Mouse (Mus musculus): ENCODE data around the gene Srrd.
"Not testable (repeated sequence)": the region's sequence is repeated elsewhere in the genome, so short reads cannot be mapped to it uniquely, and the experiment has no call there.

Gene Srrd

GRCm38 (mm10) chr5:112356322-112356721, 13.5 kb upstream of the Srrd start:
- DNase-seq (ENCODE audit: low spot score) = no peak

DNA sequence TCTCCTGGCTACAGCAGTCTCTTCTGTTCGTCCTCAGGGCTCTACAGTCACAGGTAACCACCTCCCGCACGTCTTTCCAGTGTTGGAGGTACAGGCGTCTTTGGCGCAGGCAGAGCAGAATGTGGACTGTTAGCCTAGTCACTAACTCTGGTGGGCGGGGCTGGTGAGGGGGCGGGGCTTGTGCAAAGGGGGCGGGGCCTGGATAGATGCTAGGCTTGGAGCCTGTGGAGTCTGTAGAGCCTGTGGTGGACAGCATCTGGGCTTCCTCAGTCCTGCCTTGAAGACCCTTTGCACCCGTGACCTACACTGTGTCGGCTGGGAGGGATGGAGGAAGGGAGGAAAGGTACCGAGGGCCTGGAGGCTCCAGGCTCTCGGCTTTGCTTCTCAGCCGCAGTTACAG, 13.1 kb upstream of the Srrd start, which contains the start of gene Gm6583:
TSS of gene Gm6583 (minus strand) at position 124 of the 400 bp plus-strand sequence.
- no peak for DNase-seq (ENCODE audit: low spot score)

GRCm38 (mm10) chr5:112355493-112355892, 12.7 kb upstream of the Srrd start:
- no peak for DNase-seq (ENCODE audit: low spot score)

- DNase-seq (ENCODE audit: low spot score) = no peak
Measured at GRCm38 (mm10) chr5:112349169-112349568, 6.3 kb upstream of the Srrd start.

DNA sequence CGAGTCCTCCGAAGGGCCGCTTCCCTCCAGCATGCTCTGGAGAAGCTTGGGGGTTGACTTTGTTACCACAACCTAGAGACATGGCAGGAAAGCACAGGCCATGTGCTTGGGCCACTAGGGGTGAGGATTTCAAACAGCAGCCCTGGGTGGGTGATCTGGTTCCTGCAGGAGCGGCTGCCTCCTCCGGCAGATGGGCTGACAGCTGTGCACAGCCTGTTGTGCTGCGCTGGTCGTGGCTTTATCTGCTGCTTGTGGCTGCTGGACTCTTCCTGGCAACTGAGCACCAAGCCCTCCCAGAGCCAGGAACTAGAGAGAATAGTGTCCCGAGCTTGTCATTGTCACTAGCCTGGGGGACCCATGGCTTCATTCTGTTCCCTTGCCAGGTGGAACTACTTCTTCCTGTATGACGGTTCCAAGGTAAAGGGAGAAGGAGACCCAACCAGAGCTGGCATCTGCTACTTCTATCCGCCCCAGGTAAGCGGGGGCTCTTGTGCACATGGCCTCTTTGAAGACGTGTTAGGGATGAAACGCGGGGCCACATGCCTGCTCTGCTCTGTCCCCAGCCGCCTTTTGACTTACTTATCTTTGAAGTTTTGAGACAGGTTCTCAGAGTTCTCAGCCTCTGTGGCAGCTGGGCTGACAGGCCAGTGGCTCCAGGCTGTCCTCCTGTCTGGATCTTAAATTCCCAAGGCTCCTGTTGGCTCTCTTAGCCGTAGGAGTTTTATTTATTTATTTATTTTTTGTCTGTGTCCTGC, 3.5 kb upstream of the Srrd start:
- no peak for DNase-seq (ENCODE audit: low spot score)

DNA sequence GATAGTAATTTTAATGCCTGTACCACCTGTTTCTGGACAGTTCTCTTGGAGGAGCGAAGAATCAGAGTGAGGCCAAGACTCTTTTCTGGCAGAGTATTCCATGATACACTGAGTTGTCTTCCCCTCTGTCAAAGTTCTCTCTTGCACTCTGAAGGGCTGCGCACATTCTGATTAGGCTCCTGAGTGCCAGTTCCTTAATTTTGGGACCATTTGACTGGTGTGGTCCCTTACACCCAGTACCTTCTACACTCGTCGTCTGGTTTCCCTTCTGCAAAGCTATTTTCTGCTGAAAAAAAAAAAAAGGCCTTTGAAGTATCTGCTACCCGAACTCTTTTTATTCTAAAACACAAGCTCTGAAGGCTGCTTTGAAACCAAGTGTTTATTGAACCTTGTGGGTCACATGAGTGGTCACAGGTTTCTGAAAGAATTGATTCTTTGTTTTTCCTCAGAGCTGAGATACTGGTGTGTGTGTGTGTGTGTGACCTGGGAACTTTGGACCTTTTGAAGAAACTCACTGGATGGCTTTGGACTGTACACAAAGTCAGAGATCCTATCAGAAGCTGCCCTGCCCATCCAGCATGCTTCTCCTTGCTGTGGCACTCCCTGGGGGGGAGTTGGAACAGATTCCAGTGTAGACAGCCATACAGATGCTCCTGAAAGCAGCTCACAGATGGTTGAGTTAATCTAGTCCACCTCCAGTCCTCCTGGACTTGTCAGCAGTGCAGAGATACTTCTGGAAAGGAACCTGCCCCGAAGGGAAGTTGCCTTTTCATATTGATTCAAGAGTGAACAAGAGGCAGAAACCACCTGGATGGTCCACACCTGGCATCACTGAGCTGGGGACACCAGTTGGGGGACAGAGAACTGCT, 1.5 kb upstream of the Srrd start:
- DNase-seq (ENCODE audit: low spot score) = no peak

DNA sequence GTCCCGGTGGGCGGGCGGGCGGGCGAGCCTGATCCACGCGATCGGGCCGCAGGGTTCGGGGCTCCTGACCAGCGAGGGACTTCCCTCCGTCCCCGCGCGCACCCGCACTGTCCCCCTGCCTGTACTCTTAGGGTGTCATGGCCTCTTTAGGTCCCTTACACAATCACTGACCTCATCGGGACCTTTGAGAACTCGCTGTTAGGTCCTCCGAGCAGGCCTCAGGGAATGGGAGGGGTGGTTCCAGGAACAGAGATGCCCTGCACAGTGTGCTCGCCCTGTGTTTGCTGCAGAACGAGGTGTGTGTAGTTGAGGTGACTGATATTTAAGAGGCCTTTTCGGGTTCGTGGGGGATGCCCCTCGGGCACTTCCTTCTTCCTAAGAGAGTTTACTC, 360 bp upstream of the Srrd start:
- no peak for DNase-seq (ENCODE audit: low spot score)

DNA sequence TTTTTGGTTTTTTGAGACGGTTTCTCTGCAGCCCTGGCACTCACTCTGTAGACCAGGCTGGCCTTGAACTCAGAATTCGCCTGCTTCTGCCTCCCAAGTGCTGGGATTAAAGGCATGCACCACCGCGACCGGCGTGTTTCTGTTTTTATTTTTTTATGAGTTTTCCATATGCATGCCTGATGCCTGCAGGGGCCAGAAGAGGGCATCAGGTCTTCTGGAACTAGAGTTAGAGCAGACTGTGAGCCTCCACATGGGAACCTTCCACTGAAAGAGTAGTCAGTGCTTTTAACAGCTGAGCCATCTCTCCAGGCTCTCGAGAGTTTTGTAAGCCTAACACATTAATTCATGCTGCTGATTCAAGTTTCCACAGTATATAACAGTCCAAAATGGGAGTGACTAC, 3.6 kb downstream of the Srrd start:
- no peak for DNase-seq (ENCODE audit: low spot score)

DNA sequence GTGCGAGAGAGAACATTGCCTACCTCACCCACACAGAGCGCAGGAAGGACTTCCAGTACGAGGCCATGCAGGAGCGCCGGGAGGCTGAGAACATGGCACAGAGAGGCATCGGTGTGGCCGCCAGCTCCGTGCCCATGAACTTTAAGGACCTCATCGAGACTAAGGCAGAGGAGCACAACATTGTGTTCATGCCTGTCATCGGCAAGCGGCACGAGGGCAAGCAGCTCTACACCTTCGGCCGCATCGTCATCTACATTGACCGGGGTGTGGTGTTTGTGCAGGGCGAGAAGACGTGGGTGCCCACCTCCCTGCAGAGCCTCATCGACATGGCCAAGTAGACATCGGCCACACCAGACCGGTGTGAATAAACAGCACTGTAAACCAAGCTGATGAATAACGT, 5.8 kb downstream of the Srrd start:
- DNase-seq (ENCODE audit: low spot score) = no peak

DNA sequence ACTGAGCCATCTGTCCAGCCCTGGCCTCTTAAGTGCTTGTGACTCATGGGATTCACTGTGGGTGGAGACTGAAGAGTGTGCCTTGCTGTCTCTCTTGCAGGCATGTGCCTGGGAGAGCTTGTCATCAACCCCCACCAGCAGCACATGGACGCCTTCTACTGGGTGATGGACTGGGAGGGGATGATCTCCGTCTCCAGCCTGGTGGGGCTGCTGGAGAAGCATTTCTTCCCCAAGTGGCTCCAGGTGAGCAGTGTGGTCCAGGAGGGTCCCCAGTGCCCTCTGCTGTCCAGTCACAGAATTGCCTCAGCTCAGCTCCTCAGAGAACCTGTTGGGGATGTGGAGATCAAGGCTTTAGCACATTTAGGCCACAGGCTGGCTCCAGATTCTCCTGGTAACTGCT, 7.4 kb downstream of the Srrd start:
- DNase-seq (ENCODE audit: low spot score) = no peak

- DNase-seq (ENCODE audit: low spot score) = no peak
Measured at GRCm38 (mm10) chr5:112329805-112330564, 12.9 kb downstream of the Srrd start.

GRCm38 (mm10) chr5:112327854-112328253, 15.0 kb downstream of the Srrd start:
- DNase-seq (ENCODE audit: low spot score) = no peak

GRCm38 (mm10) chr5:112326446-112327009, 16.3 kb downstream of the Srrd start:
- DNase-seq (ENCODE audit: low spot score) = no peak

GRCm38 (mm10) chr5:112325546-112326445, 17.0 kb downstream of the Srrd start, which contains the start of gene Tfip11:
Gene Tfip11 (plus strand): TSS chr5:112326358.
- DNase-seq (ENCODE audit: low spot score) = peak; percentile 90

DNA sequence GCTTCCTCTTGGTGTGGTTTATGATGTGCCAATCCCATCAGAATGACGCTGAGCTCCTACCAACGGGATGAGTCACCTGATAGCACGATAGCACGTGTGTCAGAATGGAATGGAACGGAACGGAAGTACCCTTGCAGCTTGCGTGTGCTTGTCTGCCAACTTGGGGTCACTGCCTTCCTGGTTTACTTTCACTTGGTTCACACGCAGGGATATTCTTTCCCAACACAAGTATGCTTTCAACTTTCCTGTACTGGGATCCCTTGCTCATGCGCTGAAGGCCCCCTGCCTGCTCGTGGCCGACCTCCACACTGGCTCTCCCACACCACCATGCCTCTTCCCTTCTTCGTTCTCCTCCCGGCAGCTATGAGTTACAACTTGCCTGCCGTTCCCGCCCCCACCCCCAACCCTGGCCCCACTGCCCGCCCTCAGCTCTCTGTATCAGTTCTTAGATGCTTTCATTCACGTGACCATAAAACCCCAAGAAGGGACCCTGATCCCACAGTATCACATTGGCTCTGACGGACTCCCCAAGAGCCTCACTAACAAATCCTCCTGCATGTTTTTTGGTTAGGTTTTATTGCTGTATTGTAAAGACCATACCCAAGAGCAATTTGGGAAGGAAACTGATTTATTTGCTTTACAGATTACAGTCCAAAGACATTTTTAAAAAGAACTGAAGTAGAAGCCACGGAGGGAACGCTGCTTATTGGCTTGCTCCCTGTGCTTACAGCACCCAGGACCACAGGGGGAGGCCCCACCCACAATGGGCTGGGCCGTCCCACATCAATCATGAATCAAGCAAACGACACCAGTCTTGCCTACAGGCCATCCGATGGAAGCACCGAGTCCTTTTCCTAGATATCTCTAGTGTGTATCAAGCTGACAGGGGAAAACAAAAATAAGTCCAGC, 17.9 kb downstream of the Srrd start:
- DNase-seq (ENCODE audit: low spot score) = peak; percentile 48

GRCm38 (mm10) chr5:112323246-112323645, 19.6 kb downstream of the Srrd start:
- DNase-seq (ENCODE audit: low spot score) = no peak

- DNase-seq (ENCODE audit: low spot score) = no peak
Measured at GRCm38 (mm10) chr5:112321376-112321775, 21.5 kb downstream of the Srrd start.

- no peak for DNase-seq (ENCODE audit: low spot score)
Measured at GRCm38 (mm10) chr5:112320936-112321335, 21.9 kb downstream of the Srrd start.

GRCm38 (mm10) chr5:112320379-112320778, 22.5 kb downstream of the Srrd start:
- DNase-seq (ENCODE audit: low spot score) = no peak

GRCm38 (mm10) chr5:112319343-112319742, 23.5 kb downstream of the Srrd start:
- DNase-seq (ENCODE audit: low spot score) = not testable (repeated sequence)

Measured in ovary, adult 18-20 months (tissue).